Mouse (Mus musculus): ENCODE data around the gene Wfdc1.

Gene Wfdc1

GRCm38 (mm10) chr8:119691989-119692388 is 25.8 kb downstream of the Wfdc1 start:
- no peak for DNase-seq (ENCODE audit: low spot score in 2 of 2)

DNA sequence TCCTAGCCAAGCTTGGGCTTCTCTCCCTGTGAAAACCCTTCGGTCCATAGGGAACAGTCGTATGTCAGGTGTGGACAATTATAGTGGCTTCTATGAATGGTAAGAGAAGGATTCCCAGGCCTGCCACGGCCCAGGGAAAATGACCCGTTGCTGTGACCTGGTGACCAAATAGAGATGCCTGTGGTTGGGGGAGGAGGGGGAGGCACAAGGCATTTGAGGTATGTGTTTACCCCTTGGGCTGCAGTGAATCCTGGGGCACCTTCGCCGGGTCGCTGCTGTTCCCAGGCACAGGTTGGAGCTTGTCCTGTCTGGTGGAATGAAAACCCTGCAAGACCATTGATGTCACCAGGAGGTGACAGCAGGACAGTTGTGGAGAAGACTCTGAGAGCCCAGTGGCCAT is 28.5 kb downstream of the Wfdc1 start:
- no peak for DNase-seq (ENCODE audit: low spot score in 2 of 2)

- DNase-seq (ENCODE audit: low spot score in 2 of 2) = no peak
These were observed 31.0 kb downstream of the Wfdc1 start for GRCm38 (mm10) chr8:119697163-119697562.

DNA sequence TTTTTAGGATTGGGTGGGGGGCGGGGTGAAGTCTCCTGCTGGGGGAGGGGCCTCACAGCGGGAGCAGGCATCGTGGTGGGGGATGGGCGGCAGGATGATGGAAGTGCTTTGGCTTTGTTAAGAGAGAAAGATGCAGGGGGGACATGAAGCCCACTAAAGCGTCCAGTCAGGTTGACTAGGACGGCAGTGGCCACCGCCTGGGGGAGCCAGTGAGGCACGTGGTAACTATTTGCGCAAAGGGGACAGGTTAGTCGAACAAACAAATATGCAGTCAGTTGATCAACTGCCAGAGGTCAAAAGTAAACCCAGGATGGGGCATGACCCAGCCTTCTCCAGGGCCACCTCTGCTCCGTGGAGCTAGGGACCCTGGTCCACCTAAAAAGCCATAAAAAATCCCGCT is 32.8 kb downstream of the Wfdc1 start:
- DNase-seq (ENCODE audit: low spot score in 2 of 2) = peak in 1 of 2 experiments; percentile 45

DNA sequence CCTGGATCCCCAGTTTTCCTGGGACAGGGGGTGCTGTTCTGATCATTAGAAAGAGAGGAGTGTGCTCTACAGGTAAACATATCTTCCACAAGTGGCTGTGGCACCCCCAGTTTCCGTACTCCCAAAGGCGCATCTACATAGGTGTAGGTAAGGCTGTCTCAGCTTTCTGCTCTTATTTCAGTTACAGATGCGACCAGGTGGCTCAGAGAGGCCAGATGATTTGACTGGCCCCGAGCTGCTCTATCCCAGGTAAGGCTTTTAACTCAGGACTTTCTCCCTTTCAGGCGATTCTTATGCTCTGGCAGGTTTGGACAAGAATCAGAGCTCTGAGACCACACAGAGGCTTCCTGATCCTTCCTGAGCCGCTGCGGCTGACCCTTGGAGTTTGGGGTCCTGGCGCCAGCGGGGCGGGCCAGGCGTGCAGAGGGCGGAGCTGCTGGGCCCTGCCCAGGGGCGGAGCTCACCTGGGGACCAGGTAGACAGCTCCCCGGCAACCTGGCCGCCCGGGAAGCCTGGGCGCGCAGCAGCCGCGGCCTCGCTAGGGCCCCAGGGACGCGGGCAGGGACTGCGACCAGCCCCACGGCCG is 33.5 kb downstream of the Wfdc1 start, which contains the start of gene Atp2c2:
TSS of gene Atp2c2 (plus strand) at position 461 of the 586 bp plus-strand sequence.
- DNase-seq (ENCODE audit: low spot score in 2 of 2) = no peak

DNA sequence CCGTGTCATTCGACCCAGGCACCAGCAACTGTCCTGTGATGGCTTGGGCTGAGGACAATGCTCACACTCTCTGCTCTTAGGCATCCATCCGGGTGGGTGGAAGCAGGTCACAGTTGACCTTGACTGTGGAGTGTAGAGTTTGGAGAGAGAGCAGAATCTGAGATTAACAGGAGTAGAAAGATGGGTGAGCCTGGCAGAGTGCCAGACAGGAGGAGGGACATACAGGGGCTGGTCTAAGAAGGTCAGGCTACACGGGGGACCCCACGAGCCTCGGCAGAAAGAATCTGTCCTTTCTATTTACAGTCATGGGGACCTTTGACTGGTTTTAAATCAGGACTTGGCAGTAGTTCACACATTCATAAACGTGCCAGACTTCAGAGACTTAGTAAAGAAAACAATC is 36.8 kb downstream of the Wfdc1 start:
- DNase-seq (ENCODE audit: low spot score in 2 of 2) = no peak

GRCm38 (mm10) chr8:119707146-119707545 is 41.0 kb downstream of the Wfdc1 start:
- DNase-seq (ENCODE audit: low spot score in 2 of 2) = no peak

DNA sequence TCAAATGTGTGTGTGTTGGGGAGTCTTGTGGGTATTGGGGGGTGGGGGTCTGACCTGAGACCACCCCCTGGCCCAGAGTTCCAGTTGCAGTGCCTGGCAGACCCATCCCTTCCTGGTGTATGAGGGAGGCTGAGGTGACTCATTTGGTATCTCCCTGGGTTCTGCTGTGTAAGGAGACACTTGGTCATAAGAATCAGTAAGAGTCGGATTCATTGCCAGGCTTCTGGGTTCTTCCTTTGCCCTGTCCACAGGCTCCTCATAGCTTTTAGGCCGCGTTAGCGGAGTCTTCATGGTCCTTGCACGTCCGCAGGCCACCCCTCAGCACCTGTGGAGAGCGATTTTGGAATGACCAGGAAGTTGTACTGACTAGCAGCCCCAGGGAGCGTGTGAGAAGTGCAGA is 42.3 kb downstream of the Wfdc1 start:
- DNase-seq (ENCODE audit: low spot score in 2 of 2) = no peak

- peak in 1 of 2 experiments; percentile 18 for DNase-seq (ENCODE audit: low spot score in 2 of 2)
These were observed 42.9 kb downstream of the Wfdc1 start for GRCm38 (mm10) chr8:119708878-119709702.

DNA sequence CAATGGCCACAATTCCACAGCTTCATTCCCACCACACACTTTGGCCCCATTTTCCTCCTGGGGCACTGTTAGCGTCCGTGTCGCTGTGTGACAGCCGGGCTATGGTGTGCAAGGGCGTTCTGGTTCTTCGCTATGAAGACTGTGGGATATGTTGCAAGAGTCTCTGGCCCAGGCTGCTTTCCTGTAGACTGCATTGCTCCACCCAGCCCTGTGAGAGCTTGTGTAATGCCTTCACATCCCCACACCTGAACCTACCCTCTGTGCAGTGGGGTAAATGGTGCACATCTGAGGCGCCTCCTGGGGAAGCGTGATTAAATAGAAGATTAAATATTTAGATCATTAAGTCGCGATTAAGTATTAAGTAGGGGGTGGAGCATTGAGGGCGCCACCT is 43.5 kb downstream of the Wfdc1 start:
- DNase-seq (ENCODE audit: low spot score in 2 of 2) = no peak

DNA sequence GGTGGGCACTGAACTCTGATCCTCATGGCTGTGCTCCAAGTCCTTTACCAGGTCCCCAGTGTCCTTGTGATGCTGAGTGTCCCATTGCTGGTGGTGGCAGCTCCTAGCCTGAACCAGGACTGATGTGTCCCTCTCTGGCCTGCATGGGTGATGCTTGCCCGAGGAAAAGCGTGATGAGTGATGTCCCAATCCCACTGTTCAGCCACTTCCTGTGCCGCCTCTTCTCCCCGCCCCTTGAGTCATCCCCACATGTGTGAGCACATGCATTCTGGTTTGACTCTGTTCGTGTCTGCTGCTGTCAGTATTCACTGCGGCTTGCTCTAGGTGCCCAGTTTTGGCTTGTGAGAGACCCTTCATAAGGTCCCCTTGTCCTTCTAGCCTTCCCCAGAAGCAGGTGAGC is 46.1 kb downstream of the Wfdc1 start:
- no peak for DNase-seq (ENCODE audit: low spot score in 2 of 2)

DNA sequence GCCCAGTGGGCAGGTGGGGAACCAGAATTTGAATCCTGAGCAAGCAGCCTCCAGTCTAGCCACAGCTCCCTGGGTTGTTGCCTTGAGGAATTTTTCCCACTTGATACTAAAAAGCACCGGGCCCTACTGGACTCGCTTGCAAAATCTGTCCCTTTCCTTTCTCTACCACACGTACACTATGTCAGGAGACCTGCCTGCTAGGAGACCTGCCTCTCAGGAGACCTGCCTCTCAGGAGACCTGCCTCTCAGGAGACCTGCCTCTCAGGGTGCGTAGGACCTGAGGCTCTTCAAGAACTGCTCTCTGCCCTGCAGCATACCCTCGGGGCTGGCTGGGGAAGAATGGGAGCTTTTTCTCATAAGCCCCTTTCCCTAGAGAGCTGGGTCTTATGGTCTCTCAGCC is 47.3 kb downstream of the Wfdc1 start:
- no peak for DNase-seq (ENCODE audit: low spot score in 2 of 2)

DNA sequence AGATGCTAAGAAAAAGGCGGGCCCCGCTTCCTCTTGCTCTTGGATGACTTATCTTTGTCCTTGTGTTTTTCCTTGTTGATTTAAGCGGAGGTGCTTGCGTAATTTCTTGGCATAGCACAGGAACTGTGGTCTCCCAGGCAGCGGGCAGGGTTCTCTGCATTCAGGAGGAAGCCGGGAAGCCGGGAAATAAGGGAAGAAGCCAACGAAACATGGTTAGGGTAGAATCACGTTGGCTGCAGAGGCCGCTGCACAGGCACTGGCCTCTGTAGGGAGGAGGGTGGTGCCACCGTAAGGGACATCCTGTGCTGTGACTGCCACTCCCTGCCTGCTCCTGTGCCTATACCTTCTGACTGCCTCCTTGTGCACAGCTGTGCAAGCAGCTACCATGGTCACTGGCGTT is 49.1 kb downstream of the Wfdc1 start:
- no peak for DNase-seq (ENCODE audit: low spot score in 2 of 2)

DNA sequence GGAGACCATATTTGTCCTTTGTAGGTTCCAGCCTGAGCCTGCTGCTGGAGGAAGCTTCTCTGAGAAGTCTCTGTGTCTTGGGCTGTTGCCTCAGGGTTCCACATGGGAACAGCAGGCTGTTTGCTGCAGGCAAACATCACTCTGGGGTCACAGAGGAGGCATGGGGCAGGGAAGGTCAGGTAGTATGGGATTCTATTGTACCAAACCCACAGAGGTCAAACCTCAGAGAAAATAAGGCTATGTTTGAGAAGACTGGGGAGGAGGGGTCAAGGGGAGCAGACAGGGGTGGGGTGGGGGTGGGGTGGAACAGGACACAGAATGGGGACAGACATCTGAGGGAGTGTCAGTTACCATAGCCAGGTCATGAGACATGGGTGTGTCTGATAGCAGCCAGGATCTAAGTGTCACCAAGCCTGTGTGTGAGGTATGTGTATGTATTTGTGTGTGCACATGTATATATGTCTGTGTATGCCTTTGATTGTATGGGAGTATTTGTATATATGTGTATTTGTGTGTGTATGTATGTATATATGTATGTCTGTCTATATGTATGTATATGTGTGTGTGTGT is 50.6 kb downstream of the Wfdc1 start:
- DNase-seq (ENCODE audit: low spot score in 2 of 2) = no peak

GRCm38 (mm10) chr8:119717765-119718164 is 51.6 kb downstream of the Wfdc1 start:
- peak in 1 of 2 experiments; percentile 20 for DNase-seq (ENCODE audit: low spot score in 2 of 2)

DNA sequence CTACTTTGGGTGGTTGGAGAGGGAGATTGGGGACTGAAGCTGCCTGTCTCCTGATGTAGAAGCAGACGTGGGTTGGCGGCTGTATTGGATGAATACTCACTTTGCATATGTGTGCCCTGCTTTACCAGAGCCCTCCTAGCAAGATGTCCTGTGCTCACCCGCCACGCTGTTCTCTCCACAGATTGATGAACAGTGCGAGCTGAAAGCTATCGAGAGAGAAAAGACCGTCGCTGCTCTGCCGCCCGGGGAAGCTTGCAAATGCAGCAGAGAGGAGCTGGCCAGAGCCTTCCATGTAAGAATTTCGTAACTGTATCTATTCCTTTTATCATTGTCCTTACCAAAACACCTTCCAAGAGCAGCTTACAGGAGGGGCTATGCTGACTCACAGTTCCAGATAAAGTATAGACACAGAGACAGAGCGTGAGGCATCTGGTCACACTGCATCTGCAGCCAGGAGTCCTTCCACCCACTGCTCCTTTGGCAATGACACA is 52.9 kb downstream of the Wfdc1 start:
- DNase-seq (ENCODE audit: low spot score in 2 of 2) = no peak

DNA sequence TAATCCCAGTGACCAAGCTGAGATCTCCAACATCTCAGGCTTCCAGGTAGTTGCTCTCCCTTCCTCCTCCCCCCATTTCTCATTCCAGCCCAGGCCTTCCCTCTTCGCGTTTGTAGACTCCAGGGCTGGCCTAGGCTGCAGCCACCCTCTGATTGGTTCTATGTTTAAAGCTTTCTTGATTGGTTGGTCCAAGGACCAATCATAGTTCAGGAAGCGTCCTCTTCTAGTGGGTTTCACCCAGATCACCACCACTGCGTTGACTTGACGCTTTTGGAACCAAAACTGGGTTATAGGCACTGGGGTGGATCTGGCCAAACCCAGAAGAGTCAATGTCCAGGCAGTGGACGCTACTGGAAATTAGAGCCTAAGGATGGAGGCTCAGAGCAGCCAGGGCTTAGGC is 56.2 kb downstream of the Wfdc1 start:
- DNase-seq (ENCODE audit: low spot score in 2 of 2) = no peak

DNA sequence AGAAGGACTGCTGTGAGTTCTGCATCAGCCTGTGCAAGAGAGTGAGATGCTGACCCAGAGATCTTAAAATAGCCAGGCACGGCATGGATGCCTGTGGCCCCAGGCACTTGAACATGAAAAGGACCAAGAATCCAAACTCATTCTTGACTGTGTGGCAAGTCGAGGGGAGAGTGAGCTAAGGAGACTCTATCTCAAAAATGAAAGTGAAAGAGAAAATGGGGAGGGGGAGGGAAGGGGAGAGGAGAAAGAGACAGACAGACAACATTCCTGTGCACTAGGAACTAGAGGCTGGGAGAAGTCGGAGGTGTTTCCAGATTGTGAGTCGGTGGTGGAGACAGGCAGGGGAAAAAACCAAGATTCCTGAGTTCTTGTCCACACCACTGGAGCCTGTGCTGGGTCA is 57.5 kb downstream of the Wfdc1 start:
- DNase-seq (ENCODE audit: low spot score in 2 of 2) = no peak

DNA sequence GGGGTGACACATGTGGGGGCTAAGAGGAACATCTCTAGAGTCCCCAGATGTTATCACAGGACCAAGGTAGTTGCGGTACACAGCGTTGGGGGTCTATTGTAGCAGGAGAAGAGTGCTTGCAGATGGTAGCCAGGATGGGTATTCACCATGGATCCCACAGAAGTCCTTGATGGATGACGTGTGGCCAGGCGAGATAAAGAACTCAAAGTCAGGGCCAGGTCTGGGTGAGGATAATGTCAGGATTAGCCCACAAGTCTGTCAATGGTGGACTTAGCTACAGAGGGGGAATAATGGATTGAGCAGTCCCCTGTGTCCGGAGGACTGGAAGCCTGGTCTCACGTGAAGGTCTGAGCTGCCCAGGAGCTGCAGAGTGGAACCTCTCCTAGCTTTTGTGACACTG is 58.4 kb downstream of the Wfdc1 start:
- no peak for DNase-seq (ENCODE audit: low spot score in 2 of 2)

GRCm38 (mm10) chr8:119727093-119727492 is 60.9 kb downstream of the Wfdc1 start:
- no peak for DNase-seq (ENCODE audit: low spot score in 2 of 2)

- DNase-seq (ENCODE audit: low spot score in 2 of 2) = no peak
These were observed 62.3 kb downstream of the Wfdc1 start for GRCm38 (mm10) chr8:119728351-119728895.

GRCm38 (mm10) chr8:119732072-119732471 is 65.9 kb downstream of the Wfdc1 start:
- DNase-seq (ENCODE audit: low spot score in 2 of 2) = no peak

Measured in cerebellum, postnatal 4 days (tissue).